Mouse (Mus musculus) ES-E14 (cell line): ENCODE results near the gene Tnnc1.

Experiments used
- HCFC1 ChIP-seq: IDR thresholded peaks from 2 replicates; pipeline ENCODE4 v1.6.1; 2012; ENCODE audit warnings: low read length, inconsistent platforms, borderline replicate concordance; ENCODE audit not compliant: insufficient read depth
- MAFK ChIP-seq: IDR thresholded peaks from 2 replicates; pipeline ENCODE4 v1.6.1; 2014; ENCODE audit warnings: mild to moderate bottlenecking, low read depth, low read length, inconsistent platforms; ENCODE audit not compliant: insufficient read depth
- ZNF384 ChIP-seq: IDR thresholded peaks from 2 replicates; pipeline ENCODE4 v1.6.1; 2012; ENCODE audit warnings: low read depth, low read length, inconsistent platforms

- TF ChIP-seq ZNF384, result no peak
- no peak for TF ChIP-seq HCFC1
- TF ChIP-seq MAFK, result no peak
These were observed 26.0 kb downstream of the Tnnc1 start for GRCm38 (mm10) chr14:31233996-31234591.
